Mouse (Mus musculus): ENCODE measurements at regions not wholly inside any gene's neighbourhood (a gene's known extent, or its start where the extent isn't known, plus 50 kb on each side); places are given as distances from the start of the nearest gene placed in this dataset.

GRCm38 (mm10) chr1:154054874-154055273, 146.1 kb upstream of the Zfp648 start:
- TF ChIP-seq CTCF (IDR thresholded peaks at IDR 0.05; ENCODE audit: low read depth) (no peak), EP300 (IDR thresholded peaks at IDR 0.05; ENCODE audit: low read depth) (no peak)
